Mouse (Mus musculus) brain, adult 2 months (tissue): Measurements from ENCODE around the gene Gucy1b1.

Source experiments
- DNase-seq: peaks from one replicate; pipeline ENCODE4 v3.0.0; 2011; ENCODE audit warnings: low read depth, low spot score

Gene Gucy1b1

GRCm38 (mm10) chr3:82036262-82037044 is 38.0 kb downstream of the Gucy1b1 start:
- DNase-seq: no peak

- no peak for DNase-seq
These were observed 44.3 kb downstream of the Gucy1b1 start for GRCm38 (mm10) chr3:82030008-82030748.

GRCm38 (mm10) chr3:82029229-82029628 is 45.3 kb downstream of the Gucy1b1 start:
- peak; percentile 89 for DNase-seq

GRCm38 (mm10) chr3:82027286-82027685 is 47.2 kb downstream of the Gucy1b1 start:
- peak; percentile 74 for DNase-seq

GRCm38 (mm10) chr3:82023065-82023464 is 51.4 kb downstream of the Gucy1b1 start:
- peak; percentile 60 for DNase-seq

GRCm38 (mm10) chr3:82022421-82022920 is 52.0 kb downstream of the Gucy1b1 start:
- no peak for DNase-seq

- no peak for DNase-seq
These were observed 60.3 kb downstream of the Gucy1b1 start for GRCm38 (mm10) chr3:82014148-82014703.

- DNase-seq: no peak
These were observed 67.5 kb downstream of the Gucy1b1 start for GRCm38 (mm10) chr3:82007002-82007401.

- peak; percentile 69 for DNase-seq
These were observed 78.5 kb downstream of the Gucy1b1 start for GRCm38 (mm10) chr3:81995988-81996387.

- DNase-seq: no peak
These were observed 79.1 kb downstream of the Gucy1b1 start for GRCm38 (mm10) chr3:81995371-81995770.

GRCm38 (mm10) chr3:81990531-81990930 is 84.0 kb downstream of the Gucy1b1 start:
- no peak for DNase-seq

- DNase-seq: no peak
These were observed 84.8 kb downstream of the Gucy1b1 start for GRCm38 (mm10) chr3:81989692-81990141.

- no peak for DNase-seq
These were observed 86.9 kb downstream of the Gucy1b1 start for GRCm38 (mm10) chr3:81987628-81988027.

- no peak for DNase-seq
These were observed 88.4 kb downstream of the Gucy1b1 start for GRCm38 (mm10) chr3:81986103-81986502.

- no peak for DNase-seq
These were observed 89.4 kb downstream of the Gucy1b1 start for GRCm38 (mm10) chr3:81985100-81985499.

GRCm38 (mm10) chr3:81983120-81983895 is 91.2 kb downstream of the Gucy1b1 start:
- DNase-seq: no peak
